Mouse (Mus musculus): ENCODE measurements around the gene Trim21.

The Trim21 gene

GRCm38 (mm10) chr7:102564999-102565997 is at the start of gene Trim21:
Trim21 (minus strand) TSS chr7:102565486.
- DNase-seq, result peak; percentile 90

GRCm38 (mm10) chr7:102597378-102598031 is 32.2 kb upstream of the Trim21 start, which contains the start of gene Olfr552:
Olfr552 (plus strand) TSS chr7:102597770.
- DNase-seq, result no peak

- DNase-seq, result no peak
Measured at GRCm38 (mm10) chr7:102591786-102592185, 26.5 kb upstream of the Trim21 start, which contains the start of gene Olfr551. Olfr551 (minus strand) TSS chr7:102591886.

GRCm38 (mm10) chr7:102575998-102576397 is 10.7 kb upstream of the Trim21 start:
- DNase-seq, result no peak

- DNase-seq, result no peak
Measured at GRCm38 (mm10) chr7:102573174-102573830, 8.0 kb upstream of the Trim21 start.

- no peak for DNase-seq
Measured at GRCm38 (mm10) chr7:102571142-102571541, 5.9 kb upstream of the Trim21 start, which contains the start of gene Olfr550. Olfr550 (plus strand) TSS chr7:102571442.

- DNase-seq, result no peak
Measured at GRCm38 (mm10) chr7:102566219-102566618, 933 bp upstream of the Trim21 start.

GRCm38 (mm10) chr7:102553279-102553678 is 12.0 kb downstream of the Trim21 start:
- DNase-seq, result no peak

GRCm38 (mm10) chr7:102549570-102549969 is 15.7 kb downstream of the Trim21 start, which contains the start of gene Olfr549:
Olfr549 (plus strand) TSS chr7:102549870.
- DNase-seq, result no peak

GRCm38 (mm10) chr7:102541251-102541650 is 24.0 kb downstream of the Trim21 start:
- no peak for DNase-seq

GRCm38 (mm10) chr7:102540596-102540995 is 24.7 kb downstream of the Trim21 start, which contains the start of gene Olfr548-ps1:
Olfr548-ps1 (plus strand) TSS chr7:102540896.
- DNase-seq, result no peak

GRCm38 (mm10) chr7:102534449-102534848 is 30.8 kb downstream of the Trim21 start, which contains the start of gene Olfr547:
Olfr547 (plus strand) TSS chr7:102534749.
- DNase-seq, result no peak

GRCm38 (mm10) chr7:102529052-102529451 is 36.2 kb downstream of the Trim21 start:
- no peak for DNase-seq

- DNase-seq, result no peak
Measured at GRCm38 (mm10) chr7:102517051-102517335, 48.3 kb downstream of the Trim21 start.

- DNase-seq, result peak; percentile 30
Measured at GRCm38 (mm10) chr7:102516261-102517050, 48.8 kb downstream of the Trim21 start.

GRCm38 (mm10) chr7:102514144-102514543 is 51.1 kb downstream of the Trim21 start:
- no peak for DNase-seq

- DNase-seq, result peak; percentile 93
Measured at GRCm38 (mm10) chr7:102512814-102513435, 52.4 kb downstream of the Trim21 start.

GRCm38 (mm10) chr7:102511927-102512326 is 53.4 kb downstream of the Trim21 start:
- no peak for DNase-seq

- no peak for DNase-seq
Measured at GRCm38 (mm10) chr7:102509726-102510125, 55.6 kb downstream of the Trim21 start.

GRCm38 (mm10) chr7:102508666-102509065 is 56.6 kb downstream of the Trim21 start:
- no peak for DNase-seq

- no peak for DNase-seq
Measured at GRCm38 (mm10) chr7:102508066-102508465, 57.2 kb downstream of the Trim21 start.
